Mouse (Mus musculus): ENCODE measurements at regions not wholly inside any gene's neighbourhood (a gene's known extent, or its start where the extent isn't known, plus 50 kb on each side); places are given as distances from the start of the nearest gene placed in this dataset.

DNA sequence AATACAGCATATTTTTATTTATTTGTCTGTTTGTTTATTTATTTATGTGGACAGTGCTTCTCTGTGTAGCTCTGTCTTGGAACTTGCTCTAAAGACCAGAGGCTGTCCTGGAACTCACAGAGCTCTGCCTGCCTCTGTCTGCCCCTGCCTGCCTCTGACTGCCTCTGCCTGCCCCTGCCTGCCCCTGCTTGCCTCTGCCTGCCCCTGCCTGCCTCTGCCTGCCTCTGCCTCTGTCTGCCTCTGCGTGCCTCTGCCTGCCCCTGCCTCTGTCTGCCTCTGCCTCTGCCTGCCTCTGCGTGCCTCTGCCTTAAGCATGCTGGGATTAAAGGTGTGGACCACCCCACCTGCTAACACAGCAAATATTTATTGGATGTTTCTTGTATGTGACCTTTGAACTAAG is 96.2 kb upstream of the Mdm1 start:
- WGBS, result 89% methylated on average over 2 of the region's 2 CpGs
- ATAC-seq (ENCODE audit: low FRiP score), result no peak

DNA sequence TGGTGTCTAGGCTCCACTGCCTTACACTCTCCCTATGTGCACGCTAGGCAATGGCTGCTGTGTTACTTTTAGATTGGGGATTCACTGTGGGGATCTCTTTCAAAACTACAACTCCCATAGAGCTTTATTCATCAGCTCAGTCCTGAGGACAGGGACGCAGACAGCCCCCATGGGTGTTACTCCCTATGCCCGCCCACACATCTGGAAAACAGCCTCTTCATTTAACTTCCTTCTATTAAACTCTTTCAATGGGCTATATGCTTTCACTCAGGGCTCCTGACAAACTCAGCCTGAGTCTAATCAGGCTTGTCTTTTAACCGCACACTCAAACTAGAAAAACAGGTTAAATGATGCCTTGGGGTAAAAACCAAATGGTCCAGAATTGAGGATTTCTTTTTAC is 95.3 kb upstream of the Mdm1 start:
- H3K4me2 ChIP-seq, result no peak overlapping the region
- H3K27me3 ChIP-seq (ENCODE audit: control insufficient read depth, insufficient read depth, low read length), result no peaks in the 10 kb centered on the region
- H3K36me3 ChIP-seq (ENCODE audit: control insufficient read depth, insufficient read depth, low read length), result no peaks in the 10 kb centered on the region
- 81% methylated on average over 4 of the region's 4 CpGs for WGBS
- H3K27ac ChIP-seq (ENCODE audit: low read depth, low read length), result no peak overlapping the region
- no peaks in the 10 kb centered on the region for H3K9me3 ChIP-seq (ENCODE audit: control insufficient read depth, low read length)
- no peak for ATAC-seq (ENCODE audit: low FRiP score)
- DNase-seq (ENCODE audit: low spot score, missing footprints), result no peak
- no peak overlapping the region for H3K4me3 ChIP-seq (ENCODE audit: low read depth, low read length)
- no peaks in the 10 kb centered on the region for H3K4me1 ChIP-seq (ENCODE audit: control insufficient read depth, insufficient read depth, low read length)
- H3K9ac ChIP-seq (ENCODE audit: low read length), result no peak overlapping the region

More for the DNA sequence above, 96.2 kb upstream of the Mdm1 start:
- no peak for DNase-seq (ENCODE audit: low spot score, missing footprints)
- no peaks in the 10 kb centered on the region for H3K4me1 ChIP-seq (ENCODE audit: control insufficient read depth, insufficient read depth, low read length)
- no peaks in the 10 kb centered on the region for H3K36me3 ChIP-seq (ENCODE audit: control insufficient read depth, insufficient read depth, low read length)
- no peak overlapping the region for H3K9ac ChIP-seq (ENCODE audit: low read length)
- no peak overlapping the region for H3K4me3 ChIP-seq (ENCODE audit: low read depth, low read length)
- no peak overlapping the region for H3K4me2 ChIP-seq
- H3K27me3 ChIP-seq (ENCODE audit: control insufficient read depth, insufficient read depth, low read length), result no peaks in the 10 kb centered on the region
- H3K9me3 ChIP-seq (ENCODE audit: control insufficient read depth, low read length), result no peaks in the 10 kb centered on the region
- H3K27ac ChIP-seq (ENCODE audit: low read depth, low read length), result no peak overlapping the region

DNA sequence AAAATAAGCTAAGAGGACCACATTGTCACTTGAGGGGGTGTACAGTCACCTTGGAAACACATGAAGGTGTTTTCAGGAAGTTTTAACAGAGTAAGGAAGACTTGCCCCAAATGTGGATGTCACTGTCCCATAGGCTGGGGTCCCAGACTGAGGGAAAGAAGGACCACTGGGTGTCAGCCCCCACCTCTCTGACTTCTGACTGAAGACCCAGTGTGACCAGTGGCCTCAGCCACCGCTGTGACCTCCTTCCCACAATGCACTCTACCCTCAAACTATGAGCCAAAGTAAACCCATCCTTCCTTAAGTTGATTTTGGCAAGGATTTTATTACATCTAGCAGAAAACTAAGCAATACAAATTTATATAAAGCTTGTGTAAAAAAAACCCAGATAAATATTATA is 94.8 kb upstream of the Mdm1 start:
- WGBS, result 85% methylated on average over 1 of the region's 1 CpGs
- Histone ChIP-seq H3K9me3 (ENCODE audit: control insufficient read depth, low read length) (no peaks in the 10 kb centered on the region), H3K27ac (ENCODE audit: low read depth, low read length) (no peak overlapping the region), H3K36me3 (ENCODE audit: control insufficient read depth, insufficient read depth, low read length) (no peaks in the 10 kb centered on the region), H3K4me3 (ENCODE audit: low read depth, low read length) (no peak overlapping the region), H3K4me1 (ENCODE audit: control insufficient read depth, insufficient read depth, low read length) (no peaks in the 10 kb centered on the region), H3K27me3 (ENCODE audit: control insufficient read depth, insufficient read depth, low read length) (no peaks in the 10 kb centered on the region), H3K9ac (ENCODE audit: low read length) (no peak overlapping the region), H3K4me2 (no peak overlapping the region)
- DNase-seq (ENCODE audit: low spot score, missing footprints), result no peak
- no peak for ATAC-seq (ENCODE audit: low FRiP score)

DNA sequence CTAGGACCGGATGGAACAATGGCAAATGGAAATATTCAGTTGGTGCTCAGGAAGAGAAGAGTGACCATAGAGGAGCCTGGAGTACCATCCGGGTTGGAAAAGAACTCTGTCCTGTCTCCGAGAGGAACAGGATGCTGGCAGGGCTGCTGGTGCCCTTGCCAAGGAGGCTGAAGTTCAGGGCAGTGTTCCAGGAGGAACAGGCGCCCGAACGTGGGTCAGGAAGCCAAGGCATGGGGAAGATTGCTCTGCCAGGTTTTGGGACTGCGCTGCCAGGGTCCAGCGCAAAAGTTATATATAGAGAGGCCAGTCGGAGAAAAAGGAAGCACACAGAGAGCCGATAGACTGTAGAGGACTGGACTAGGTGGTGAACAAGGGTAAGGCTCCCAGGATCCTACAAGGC is 92.3 kb upstream of the Mdm1 start:
- 90% methylated on average over 10 of the region's 10 CpGs for WGBS
- ATAC-seq (ENCODE audit: low FRiP score), result no peak
- H3K4me2 ChIP-seq, result no peak overlapping the region
- H3K36me3 ChIP-seq (ENCODE audit: control insufficient read depth, insufficient read depth, low read length), result no peaks in the 10 kb centered on the region
- no peak overlapping the region for H3K4me3 ChIP-seq (ENCODE audit: low read depth, low read length)
- H3K9me3 ChIP-seq (ENCODE audit: control insufficient read depth, low read length), result no peaks in the 10 kb centered on the region; the same call in 1 of the 2 replicates
- H3K9ac ChIP-seq (ENCODE audit: low read length), result no peak overlapping the region
- no peak for DNase-seq (ENCODE audit: low spot score, missing footprints)
- no peaks in the 10 kb centered on the region for H3K27me3 ChIP-seq (ENCODE audit: control insufficient read depth, insufficient read depth, low read length)
- no peak overlapping the region for H3K27ac ChIP-seq (ENCODE audit: low read depth, low read length)
- no peaks in the 10 kb centered on the region for H3K4me1 ChIP-seq (ENCODE audit: control insufficient read depth, insufficient read depth, low read length)

DNA sequence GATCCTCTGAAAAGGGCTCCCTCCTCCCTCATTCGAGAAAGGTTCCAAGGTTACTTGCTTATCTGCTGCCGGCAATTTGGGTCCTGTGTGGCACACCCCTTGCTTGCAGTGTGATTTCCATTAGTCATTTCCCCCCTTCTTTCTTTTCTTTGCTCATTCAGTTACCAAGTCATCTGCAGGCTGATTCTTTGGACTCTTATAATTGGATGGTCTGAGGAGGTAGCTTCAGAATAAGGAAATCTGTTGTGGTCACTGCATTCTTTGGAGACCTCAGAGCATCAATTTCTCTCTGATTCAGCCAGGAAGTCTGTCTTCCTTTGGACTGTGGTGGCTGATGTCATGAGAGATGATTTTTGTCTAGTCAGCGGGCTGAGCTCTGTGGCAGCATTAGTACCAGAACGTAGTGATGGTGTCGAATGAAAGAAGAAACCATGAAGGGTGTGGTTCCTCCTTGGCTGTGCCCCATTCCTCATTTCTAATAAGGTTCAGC is 91.4 kb upstream of the Mdm1 start:
- Histone ChIP-seq H3K27ac (ENCODE audit: low read depth, low read length) (no peak overlapping the region), H3K9ac (ENCODE audit: low read length) (no peak overlapping the region), H3K27me3 (ENCODE audit: control insufficient read depth, insufficient read depth, low read length) (no peaks in the 10 kb centered on the region), H3K4me1 (ENCODE audit: control insufficient read depth, insufficient read depth, low read length) (no peaks in the 10 kb centered on the region), H3K9me3 (ENCODE audit: control insufficient read depth, low read length) (no peaks in the 10 kb centered on the region; the same call in 1 of the 2 replicates), H3K4me3 (ENCODE audit: low read depth, low read length) (no peak overlapping the region), H3K36me3 (ENCODE audit: control insufficient read depth, insufficient read depth, low read length) (no peaks in the 10 kb centered on the region), H3K4me2 (no peak overlapping the region)
- 85% methylated on average over 5 of the region's 5 CpGs for WGBS
- DNase-seq (ENCODE audit: low spot score, missing footprints), result no peak
- no peak for ATAC-seq (ENCODE audit: low FRiP score)

DNA sequence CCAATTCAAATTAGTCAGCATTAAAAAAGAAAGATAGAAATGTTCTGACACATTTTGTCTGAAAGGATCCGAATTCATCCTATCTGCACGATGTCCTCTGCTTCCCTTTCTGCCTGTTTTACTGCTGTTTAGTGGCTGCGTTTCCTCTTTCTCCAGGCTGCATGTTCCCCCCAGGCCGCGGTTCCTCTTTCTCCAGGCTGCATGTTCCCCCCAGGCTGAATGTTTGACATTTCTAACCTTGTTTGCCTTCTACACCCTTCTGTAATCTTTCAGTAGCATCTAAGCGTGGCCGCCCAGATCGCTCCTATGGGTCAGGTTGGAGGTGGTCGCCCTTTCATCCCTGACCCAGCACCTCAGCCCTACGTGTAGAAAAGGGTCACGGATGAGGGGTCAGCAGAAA is 89.6 kb upstream of the Mdm1 start:
- 84% methylated on average over 11 of the region's 11 CpGs for WGBS
- Histone ChIP-seq H3K36me3 (ENCODE audit: control insufficient read depth, insufficient read depth, low read length) (no peaks in the 10 kb centered on the region), H3K9me3 (ENCODE audit: control insufficient read depth, low read length) (no peaks in the 10 kb centered on the region; the same call in 1 of the 2 replicates), H3K4me2 (no peak overlapping the region), H3K9ac (ENCODE audit: low read length) (no peak overlapping the region), H3K4me1 (ENCODE audit: control insufficient read depth, insufficient read depth, low read length) (peaks cover 3% of the 10 kb centered on the region; the same call in 1 of the 2 replicates), H3K27ac (ENCODE audit: low read depth, low read length) (no peak overlapping the region), H3K4me3 (ENCODE audit: low read depth, low read length) (no peak overlapping the region), H3K27me3 (ENCODE audit: control insufficient read depth, insufficient read depth, low read length) (no peaks in the 10 kb centered on the region)
- ATAC-seq (ENCODE audit: low FRiP score) (no peak), DNase-seq (ENCODE audit: low spot score, missing footprints) (no peak)

DNA sequence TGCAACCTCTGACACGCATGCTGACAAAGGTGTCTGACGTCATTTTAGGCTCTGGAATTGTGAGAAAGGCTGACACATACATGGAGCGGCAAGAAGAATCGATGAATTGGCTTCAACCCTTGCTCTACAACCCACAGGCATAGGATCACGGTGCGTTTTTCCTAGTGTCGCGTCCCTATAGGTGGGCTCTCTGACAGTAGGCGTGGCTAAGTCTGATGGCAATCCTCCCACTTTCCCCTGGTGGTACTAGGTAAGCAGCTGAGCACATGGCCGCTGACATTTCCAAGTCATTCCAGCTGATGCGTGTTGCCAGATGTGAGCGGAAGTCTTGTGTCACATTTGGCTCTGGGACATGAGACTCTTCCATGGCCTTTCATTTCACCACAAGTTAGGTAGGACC is 89.1 kb upstream of the Mdm1 start:
- Histone ChIP-seq H3K36me3 (ENCODE audit: control insufficient read depth, insufficient read depth, low read length) (no peaks in the 10 kb centered on the region), H3K27me3 (ENCODE audit: control insufficient read depth, insufficient read depth, low read length) (no peaks in the 10 kb centered on the region), H3K27ac (ENCODE audit: low read depth, low read length) (no peak overlapping the region), H3K4me1 (ENCODE audit: control insufficient read depth, insufficient read depth, low read length) (peaks cover 3% of the 10 kb centered on the region; the same call in 1 of the 2 replicates), H3K4me3 (ENCODE audit: low read depth, low read length) (no peak overlapping the region), H3K4me2 (no peak overlapping the region), H3K9ac (ENCODE audit: low read length) (no peak overlapping the region), H3K9me3 (ENCODE audit: control insufficient read depth, low read length) (no peaks in the 10 kb centered on the region; the same call in 1 of the 2 replicates)
- ATAC-seq (ENCODE audit: low FRiP score) (no peak), DNase-seq (ENCODE audit: low spot score, missing footprints) (no peak)
- WGBS, result 87% methylated on average over 12 of the region's 12 CpGs

DNA sequence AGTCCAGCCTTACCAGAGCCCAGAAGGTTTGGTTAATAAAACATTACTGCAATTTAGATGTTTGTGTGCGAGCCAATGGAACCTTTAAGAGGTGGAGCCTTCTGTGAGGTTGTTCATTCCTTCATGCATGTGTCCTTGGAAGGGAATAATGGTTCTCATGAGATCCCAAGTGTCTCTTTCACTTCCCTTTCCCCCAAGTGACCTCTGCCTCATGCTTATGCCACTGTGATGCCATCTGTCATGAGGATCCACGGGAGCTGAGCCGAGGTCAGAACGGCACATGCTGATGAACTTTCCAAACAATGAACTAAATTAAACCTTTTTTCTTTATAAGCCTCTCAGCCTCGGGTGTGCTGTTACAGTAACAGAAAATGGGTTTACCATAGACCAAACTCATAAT is 88.6 kb upstream of the Mdm1 start:
- peaks cover 3% of the 10 kb centered on the region; the same call in 1 of the 2 replicates for H3K4me1 ChIP-seq (ENCODE audit: control insufficient read depth, insufficient read depth, low read length)
- H3K4me3 ChIP-seq (ENCODE audit: low read depth, low read length), result no peak overlapping the region
- DNase-seq (ENCODE audit: low spot score, missing footprints) (no peak), ATAC-seq (ENCODE audit: low FRiP score) (no peak)
- H3K9ac ChIP-seq (ENCODE audit: low read length), result no peak overlapping the region
- 88% methylated on average over 5 of the region's 5 CpGs for WGBS
- H3K9me3 ChIP-seq (ENCODE audit: control insufficient read depth, low read length), result no peaks in the 10 kb centered on the region; the same call in 1 of the 2 replicates
- H3K27me3 ChIP-seq (ENCODE audit: control insufficient read depth, insufficient read depth, low read length), result no peaks in the 10 kb centered on the region
- H3K36me3 ChIP-seq (ENCODE audit: control insufficient read depth, insufficient read depth, low read length), result no peaks in the 10 kb centered on the region
- no peak overlapping the region for H3K27ac ChIP-seq (ENCODE audit: low read depth, low read length)
- H3K4me2 ChIP-seq, result no peak overlapping the region

DNA sequence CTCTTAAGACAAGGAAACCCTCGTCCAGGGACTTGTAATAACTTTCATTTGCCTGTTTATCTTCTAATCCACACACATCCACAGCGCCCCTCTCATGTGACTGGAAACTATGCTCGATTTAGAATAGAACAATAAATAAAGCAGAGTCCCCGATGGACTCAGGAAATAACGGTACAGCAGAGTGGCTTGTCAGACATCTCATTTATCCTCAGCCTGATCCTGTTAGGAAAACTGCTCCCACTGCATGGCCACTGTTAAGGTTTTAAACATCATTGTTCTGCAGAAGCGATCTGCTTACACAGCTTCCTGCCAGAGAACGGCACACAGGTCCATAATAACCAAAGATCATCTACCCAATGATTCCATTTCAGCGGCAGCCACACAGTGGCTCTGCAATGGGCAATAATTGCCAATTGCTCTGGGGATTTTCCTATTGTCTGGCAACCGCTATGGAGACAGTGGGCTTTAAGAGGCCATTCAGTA is 84.8 kb upstream of the Mdm1 start:
- Histone ChIP-seq H3K27me3 (ENCODE audit: control insufficient read depth, insufficient read depth, low read length) (no peaks in the 10 kb centered on the region), H3K4me2 (no peak overlapping the region), H3K27ac (ENCODE audit: low read depth, low read length) (no peak overlapping the region), H3K9ac (ENCODE audit: low read length) (0 out of 2 replicates have a peak overlapping the region, but pooled peaks have one; percentile 30), H3K9me3 (ENCODE audit: control insufficient read depth, low read length) (no peaks in the 10 kb centered on the region; the same call in 1 of the 2 replicates), H3K4me3 (ENCODE audit: low read depth, low read length) (no peak overlapping the region), H3K4me1 (ENCODE audit: control insufficient read depth, insufficient read depth, low read length) (peaks cover 3% of the 10 kb centered on the region; the same call in 1 of the 2 replicates), H3K36me3 (ENCODE audit: control insufficient read depth, insufficient read depth, low read length) (no peaks in the 10 kb centered on the region)
- DNase-seq (ENCODE audit: low spot score, missing footprints) (peak; percentile 85), ATAC-seq (ENCODE audit: low FRiP score) (no peak)
- WGBS, result 38% methylated on average over 9 of the region's 9 CpGs
